Mouse (Mus musculus) neutrophil, adult 59 days (primary cell): ENCODE measurements around the gene Muc1. TPM values are rescaled to one million over a fixed set of nuclear protein-coding genes. Genes with fewer than 3 reads are reported as not detected.

Experiments used
- total RNA-seq, 2 experiments: library from RNA; stranded (reverse); gene quantifications; 1 replicate in 1 of 2; 2 replicates in 1 of 2; pipeline ENCODE4 v1.2.4; 2023

Muc1 gene
- not detected for total RNA-seq

DNA sequence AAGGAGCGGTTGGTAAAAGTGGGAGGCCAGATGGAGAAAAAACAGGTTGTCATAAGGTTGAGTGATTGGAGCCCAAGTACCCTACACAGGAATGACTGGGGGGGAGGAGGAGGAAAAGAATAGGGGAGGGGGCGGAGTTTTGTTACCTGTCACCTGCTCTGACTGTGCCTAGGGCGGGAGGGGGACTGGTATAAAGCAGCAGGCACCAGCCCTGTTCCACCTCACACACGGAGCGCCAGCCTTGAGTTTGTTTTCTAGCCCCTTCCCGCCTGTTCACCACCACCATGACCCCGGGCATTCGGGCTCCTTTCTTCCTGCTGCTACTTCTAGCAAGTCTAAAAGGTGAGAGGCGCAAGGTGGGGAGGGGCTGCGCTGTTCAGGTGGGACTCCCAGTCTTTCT is at the start of gene Muc1:
TSS of gene Muc1 (plus strand) at position 222 of the 400 bp plus-strand sequence.

DNA sequence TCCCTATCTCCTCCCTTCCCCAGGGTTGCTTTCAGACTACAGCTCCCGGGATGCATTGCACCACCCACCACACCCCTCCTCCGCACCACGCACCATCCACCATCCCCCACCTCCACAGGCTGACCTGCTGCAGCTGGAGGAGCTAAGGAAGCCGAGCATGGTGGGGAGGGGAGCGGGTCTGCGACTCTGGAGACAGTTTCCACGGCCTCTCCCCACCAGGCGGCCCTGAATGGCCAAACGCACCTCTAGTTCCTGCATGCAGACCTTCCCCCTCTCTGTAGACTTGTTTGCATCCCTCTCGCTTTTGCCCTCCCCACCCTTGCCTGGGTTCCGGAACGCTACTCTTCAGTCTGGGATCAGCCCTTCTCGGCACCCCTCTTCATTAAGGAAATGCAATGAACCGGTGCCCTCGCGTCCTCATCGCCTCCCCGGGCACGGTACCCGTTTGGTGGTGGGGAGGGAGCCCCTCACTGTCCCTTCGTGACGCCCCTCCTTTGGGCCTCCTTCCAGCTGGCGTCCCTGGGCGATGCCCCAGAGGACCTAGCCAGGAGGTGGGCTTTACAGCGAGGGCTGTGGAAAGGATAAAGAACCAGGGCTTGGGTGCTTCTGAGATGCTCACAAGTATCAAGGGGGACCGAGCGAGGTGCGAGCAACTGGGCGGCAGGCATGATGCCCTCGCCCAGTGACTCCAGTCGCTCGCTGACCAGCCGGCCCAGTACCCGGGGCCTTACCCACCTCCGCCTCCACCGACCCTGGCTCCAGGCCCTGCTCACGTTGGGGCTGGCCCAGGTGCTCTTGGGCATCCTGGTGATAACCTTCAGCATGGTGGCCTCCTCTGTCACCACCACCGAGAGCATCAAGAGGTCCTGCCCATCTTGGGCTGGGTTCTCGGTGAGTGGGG is 45.5 kb upstream of the Muc1 start, which contains the start of gene Fam189b:
TSS of gene Fam189b (plus strand) at position 86 of the 901 bp plus-strand sequence.

DNA sequence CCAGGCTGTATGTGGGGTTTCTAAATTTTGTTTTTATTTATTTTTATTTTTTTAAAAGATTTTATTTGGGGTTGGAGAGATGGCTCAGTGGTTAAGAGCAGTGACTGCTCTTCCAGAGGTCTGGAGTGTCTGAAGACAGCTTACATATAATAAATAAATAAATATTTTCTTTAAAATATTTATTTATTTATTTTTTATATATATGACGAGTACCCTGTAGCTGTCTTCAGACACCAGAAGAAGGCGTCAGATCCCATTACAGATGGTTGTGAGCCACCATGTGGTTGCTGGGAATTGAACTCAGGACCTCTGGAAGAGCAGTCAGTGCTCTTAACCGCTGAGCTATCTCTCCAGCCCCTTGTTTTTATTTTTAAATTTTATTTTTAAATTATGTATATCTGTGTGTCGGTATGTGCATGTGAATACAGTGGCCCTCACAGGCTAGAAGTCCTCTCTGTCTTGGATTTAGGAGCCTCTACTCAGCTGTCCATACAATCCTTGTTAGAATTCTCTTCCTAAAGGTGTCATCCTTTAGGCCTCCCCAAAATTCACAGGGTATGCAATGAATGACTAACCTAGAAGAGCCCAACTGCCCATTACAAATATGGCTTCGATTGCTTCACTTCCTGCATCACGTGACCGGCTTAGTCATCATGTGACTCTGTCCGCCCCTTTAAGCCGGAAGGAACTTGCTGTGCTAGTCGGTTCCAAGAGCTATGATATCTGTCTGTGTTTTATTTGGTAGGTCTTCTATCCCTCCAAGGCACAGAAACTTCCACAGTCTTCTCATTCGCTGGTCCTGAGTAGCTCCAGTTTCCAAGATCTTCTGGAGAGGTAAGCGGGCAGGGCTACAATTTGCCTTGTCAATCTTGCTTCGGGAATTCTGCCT is 26.4 kb upstream of the Muc1 start, which contains the start of gene Gba:
TSS of gene Gba (plus strand) at position 676 of the 889 bp plus-strand sequence.

DNA sequence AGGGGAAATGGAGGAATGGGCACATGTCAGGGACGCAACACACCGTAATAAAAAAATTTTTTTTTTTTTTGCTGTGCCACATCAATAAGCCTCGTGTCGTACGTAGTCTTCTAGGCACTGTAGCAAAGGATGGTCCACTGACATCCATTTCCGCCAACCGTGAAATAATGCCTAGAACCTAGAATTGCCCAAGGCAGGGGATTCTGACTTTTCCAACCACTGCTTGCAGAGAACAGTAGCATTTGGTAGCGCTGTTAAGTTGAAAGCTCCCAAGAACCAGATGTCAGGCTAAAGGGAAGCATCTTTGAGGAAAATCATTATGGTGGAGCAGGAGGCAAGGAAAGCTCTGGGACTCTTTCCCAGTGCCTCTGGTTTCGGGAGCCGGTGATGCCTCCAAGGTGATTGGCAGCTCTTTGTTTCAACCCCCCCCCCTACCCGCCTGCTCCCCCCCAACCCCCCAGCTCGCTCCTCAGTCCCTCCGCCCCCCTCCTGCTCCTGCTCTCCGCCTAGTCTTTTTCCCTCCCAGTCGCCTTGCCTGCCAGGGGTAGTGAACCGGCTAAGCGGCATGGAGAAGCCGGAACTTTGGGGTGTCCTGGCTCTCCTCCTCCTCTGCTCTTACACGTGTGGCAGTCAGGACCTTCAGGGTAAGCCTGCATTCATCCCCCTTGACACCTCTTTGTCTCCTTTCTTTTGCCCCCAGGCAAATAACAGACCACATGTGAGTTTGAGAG is 14.0 kb upstream of the Muc1 start, which contains the start of gene Thbs3:
TSS of gene Thbs3 (plus strand) at position 500 of the 731 bp plus-strand sequence.

DNA sequence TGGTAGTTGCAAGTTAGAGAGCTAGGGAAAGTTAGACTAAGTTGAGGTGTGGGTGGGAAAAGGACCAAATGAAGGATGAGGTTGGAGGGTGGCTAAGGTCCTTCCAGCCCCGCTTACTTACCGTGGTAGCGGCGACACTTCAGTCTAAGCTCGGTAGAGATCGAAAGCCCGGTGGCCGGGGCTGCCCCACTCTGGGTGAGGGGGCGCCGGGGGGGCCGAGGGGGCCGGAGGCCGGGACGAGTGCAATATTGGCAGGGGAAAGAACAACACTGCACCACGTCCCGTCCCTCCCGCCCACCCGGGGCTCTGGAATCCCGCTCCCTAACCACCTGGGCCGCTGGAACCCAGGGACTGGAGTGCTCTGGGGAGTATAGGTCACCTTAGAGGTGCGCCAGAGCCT is 2.0 kb upstream of the Muc1 start, which contains the start of gene Mtx1:
TSS of gene Mtx1 (minus strand) at position 189 of the 400 bp plus-strand sequence.

DNA sequence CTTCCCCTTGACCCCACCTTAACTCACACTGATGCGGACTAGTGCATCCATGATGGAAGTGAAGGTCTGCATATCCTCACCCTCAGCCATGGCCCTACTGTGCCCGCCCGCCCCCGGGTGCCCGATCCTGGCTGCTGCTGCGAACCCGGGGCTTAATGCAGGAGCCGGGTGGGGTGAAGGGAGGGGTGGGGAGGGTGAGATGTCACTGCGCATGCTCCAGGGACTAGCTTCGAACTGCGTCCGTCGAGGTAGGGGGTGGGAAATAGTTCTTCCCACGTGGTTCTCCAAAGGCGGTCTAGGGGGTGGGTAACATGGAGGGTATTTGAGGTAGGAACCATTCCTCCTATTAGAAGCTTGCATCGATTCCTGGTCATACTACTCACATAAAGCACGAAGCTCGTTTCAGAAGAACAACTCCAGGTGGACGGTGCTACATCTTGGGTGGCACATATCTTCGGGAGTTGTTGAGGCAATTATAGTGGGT is 16.9 kb downstream of the Muc1 start, which contains the start of gene Krtcap2:
TSS of gene Krtcap2 (plus strand) at position 279 of the 484 bp plus-strand sequence.

DNA sequence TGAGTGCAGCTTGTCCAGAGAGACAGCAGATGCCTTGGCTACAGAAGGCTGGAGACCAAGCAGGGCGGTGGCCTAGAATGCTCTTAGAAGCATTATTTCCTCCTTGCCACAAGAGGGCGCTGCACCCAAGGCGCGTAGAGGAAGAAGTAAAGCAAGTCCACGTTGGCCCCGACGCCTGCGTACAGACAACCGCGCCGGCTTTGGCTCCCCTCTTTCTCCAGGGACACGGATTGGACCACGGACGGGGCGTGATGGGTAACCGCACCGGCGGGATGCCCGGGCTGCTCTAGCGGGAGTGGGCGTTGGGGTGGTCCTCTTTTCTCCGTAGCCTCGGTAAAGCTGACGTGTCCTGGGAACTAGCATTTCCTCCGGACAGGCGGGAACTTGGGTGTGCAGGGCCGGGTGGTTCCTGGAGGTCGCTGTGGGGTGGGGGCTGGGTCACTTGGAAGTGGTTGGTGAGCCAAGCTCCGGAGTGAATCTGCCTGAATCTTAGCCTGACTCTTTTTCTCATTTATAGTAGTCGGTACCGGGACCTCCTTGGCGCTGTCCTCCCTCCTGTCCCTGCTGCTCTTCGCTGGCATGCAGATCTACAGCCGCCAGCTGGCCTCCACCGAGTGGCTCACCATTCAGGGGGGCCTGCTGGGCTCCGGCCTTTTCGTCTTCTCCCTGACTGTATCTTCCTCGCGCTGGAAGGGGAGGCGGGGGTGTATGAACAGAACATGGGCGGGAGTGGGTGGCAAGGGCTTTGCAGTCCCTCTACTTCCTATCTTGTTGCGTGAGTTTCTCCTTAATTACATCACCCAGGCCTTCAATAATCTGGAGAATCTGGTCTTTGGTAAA is 17.6 kb downstream of the Muc1 start, which contains the start of gene Trim46:
TSS of gene Trim46 (minus strand) at position 49 of the 840 bp plus-strand sequence.

DNA sequence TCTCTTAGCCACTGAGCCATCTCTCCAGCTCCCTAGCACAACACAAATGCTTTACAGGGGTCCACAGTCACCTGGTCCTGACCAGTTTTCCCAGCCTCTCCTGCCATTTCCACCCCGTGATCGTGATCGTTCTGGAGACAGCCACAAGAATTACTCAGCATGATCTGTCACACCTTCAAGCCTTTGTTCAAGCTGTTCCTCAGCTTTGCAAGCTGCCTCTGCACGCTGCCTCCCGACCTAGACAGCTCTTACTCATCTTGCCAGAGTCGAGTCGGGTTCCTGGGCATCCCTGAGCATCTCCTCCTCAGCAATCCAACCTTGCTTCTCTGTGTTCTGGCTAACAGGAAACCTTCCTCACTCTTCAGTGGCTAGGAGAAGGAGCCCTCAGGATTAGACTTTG is 30.2 kb downstream of the Muc1 start, which contains the start of gene Dpm3:
TSS of gene Dpm3 (plus strand) at position 283 of the 400 bp plus-strand sequence.

DNA sequence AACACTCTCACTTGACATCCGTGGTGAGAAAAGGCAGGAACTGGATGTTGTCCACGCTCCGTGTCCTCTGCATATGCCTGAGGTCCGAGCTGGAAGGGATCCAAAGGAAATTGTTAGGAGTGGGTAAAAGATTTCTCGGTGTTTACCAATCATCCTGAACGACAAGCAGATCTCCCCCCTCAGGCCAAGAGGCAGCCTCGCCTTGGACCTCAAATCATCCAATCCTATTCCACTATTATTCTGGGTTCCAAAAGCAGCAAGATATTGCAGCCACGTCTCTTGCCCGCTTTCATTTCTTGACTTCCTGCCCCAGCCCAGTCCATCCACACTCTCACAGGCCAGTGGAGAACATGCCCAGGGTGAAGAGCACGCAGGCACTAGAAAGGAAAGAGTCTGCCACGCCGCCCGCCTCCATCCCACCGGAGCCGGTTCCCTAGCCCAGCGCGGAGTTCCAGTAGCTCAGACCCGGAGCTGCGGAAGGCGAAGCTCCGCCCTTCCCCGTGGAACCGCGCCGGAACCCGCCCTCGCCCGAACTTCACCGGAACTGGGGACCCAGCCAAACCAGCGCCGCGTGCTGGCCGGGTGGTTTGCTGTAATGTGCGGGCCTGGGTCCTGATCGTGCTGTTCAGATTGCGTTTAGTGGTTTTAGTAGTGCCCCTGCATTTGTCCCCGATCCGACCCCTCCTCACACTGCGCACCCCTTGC is 41.3 kb downstream of the Muc1 start, which contains the start of gene Slc50a1:
TSS of gene Slc50a1 (minus strand) at position 520 of the 705 bp plus-strand sequence.

DNA sequence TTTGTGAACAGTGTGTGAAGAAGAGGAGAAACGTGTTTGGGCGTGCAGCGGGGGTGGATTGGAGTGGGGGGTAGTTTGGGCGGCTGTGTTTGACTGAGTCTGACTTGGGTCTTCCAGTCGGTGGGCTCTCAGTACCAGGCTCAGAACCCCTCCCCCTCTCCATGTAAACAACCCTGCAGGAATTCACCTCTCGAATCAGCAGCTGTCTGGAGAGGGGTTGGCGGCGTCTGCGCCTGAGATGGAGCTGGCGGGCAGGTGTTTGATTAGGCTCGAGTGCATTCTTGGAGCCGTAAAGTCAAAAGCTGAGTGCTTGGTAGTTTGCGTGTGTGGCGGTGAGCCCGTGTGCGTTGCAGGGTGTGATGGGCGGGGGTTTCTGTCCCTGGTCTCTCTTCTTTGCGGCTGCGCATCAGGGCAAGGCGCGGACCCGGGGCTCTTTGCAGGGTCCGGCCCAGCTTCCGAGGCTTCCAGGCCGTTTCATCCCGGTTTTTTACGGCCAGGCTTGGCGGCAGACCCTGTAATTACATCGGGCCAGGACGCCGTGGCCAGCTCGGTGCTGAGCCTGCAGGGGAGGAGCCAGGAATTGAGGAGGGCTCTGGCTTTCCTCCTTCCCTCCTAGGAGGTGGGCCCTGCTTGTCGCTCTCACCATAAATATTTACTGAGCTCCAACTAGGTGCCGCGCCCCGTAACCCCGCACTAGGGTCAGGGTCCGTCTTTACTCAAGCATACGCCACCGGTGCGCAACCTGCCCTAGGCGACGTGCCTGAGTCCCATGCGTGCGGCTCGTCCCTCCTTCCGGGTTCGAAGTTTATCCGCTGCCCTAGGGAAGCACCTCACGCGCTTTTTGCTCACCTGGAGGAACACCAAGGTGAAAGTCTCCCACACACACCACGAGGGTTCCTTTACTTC is 52.0 kb downstream of the Muc1 start, which contains the start of gene Efna1:
TSS of gene Efna1 (minus strand) at position 537 of the 906 bp plus-strand sequence.

Other genes with a start within 250 kb of the Muc1 start
- 10 to 100 TPM; 18.7 to 23.5 TPM for gene Rusc1, start 135.7 kb upstream of the Muc1 start, total RNA-seq
- not detected for gene Gm43738, start 128.0 kb upstream of the Muc1 start, total RNA-seq
- gene Fdps, start 127.1 kb upstream of the Muc1 start, total RNA-seq: 10 to 100 TPM; 27.4 to 34.5 TPM
- 10 to 100 TPM in 1 of 2 experiments, 1 to 10 TPM in 1; 5.7 to 15.2 TPM for gene Pklr, start 92.9 kb upstream of the Muc1 start, total RNA-seq
- not detected for gene Hcn3, start 68.9 kb upstream of the Muc1 start, total RNA-seq
- 10 to 100 TPM; 46.4 to 68.4 TPM for gene Clk2, start 64.3 kb upstream of the Muc1 start, total RNA-seq
- 10 to 100 TPM; 43.8 to 48.0 TPM for gene Scamp3, start 51.6 kb upstream of the Muc1 start, total RNA-seq
- 1 to 10 TPM; 6.2 to 8.9 TPM for gene Fam189b, start 45.9 kb upstream of the Muc1 start, total RNA-seq
- 10 to 100 TPM; 62.4 to 71.4 TPM for gene Gba, start 26.1 kb upstream of the Muc1 start, total RNA-seq
- 1 to 10 TPM in 1 of 2 experiments, under 1 TPM in 1; 0.38 to 1.1 TPM for gene Thbs3, start 13.9 kb upstream of the Muc1 start, total RNA-seq
- 10 to 100 TPM; 51.2 to 53.3 TPM for gene Mtx1, start 2.0 kb upstream of the Muc1 start, total RNA-seq
- gene Krtcap2, start 16.9 kb downstream of the Muc1 start, total RNA-seq: 10 to 100 TPM; 58.9 to 75.6 TPM
- gene Trim46, start 17.3 kb downstream of the Muc1 start, total RNA-seq: under 1 TPM; 0.53 to 0.69 TPM
- 10 to 100 TPM; 35.3 to 45.6 TPM for gene Dpm3, start 30.3 kb downstream of the Muc1 start, total RNA-seq
- 10 to 100 TPM; 18.8 to 21.5 TPM for gene Slc50a1, start 41.5 kb downstream of the Muc1 start, total RNA-seq
- not detected for gene Efna1, start 52.1 kb downstream of the Muc1 start, total RNA-seq
- not detected for gene Efna3, start 93.9 kb downstream of the Muc1 start, total RNA-seq
- not detected for gene Efna4, start 109.0 kb downstream of the Muc1 start, total RNA-seq
- 100 to 1,000 TPM; 120 to 129 TPM for gene Adam15, start 120.9 kb downstream of the Muc1 start, total RNA-seq
- not detected for gene Dcst2, start 132.9 kb downstream of the Muc1 start, total RNA-seq
- not detected for gene Dcst1, start 136.2 kb downstream of the Muc1 start, total RNA-seq
- 100 to 1,000 TPM; 134 to 142 TPM for gene Zbtb7b, start 165.7 kb downstream of the Muc1 start, total RNA-seq
- under 1 TPM in 1 of 2 experiments, not detected in 1; 0.87 TPM for gene Lenep, start 173.7 kb downstream of the Muc1 start, total RNA-seq
- gene Flad1, start 182.8 kb downstream of the Muc1 start, total RNA-seq: 10 to 100 TPM; 14.4 to 16.8 TPM
- gene Cks1b, start 189.3 kb downstream of the Muc1 start, total RNA-seq: 10 to 100 TPM; 42.6 to 51.9 TPM
- gene Shc1, start 189.4 kb downstream of the Muc1 start, total RNA-seq: 100 to 1,000 TPM; 104 to 111 TPM
- gene Pygo2, start 201.2 kb downstream of the Muc1 start, total RNA-seq: 10 to 100 TPM; 37.1 to 39.3 TPM
- gene Pbxip1, start 207.6 kb downstream of the Muc1 start, total RNA-seq: 100 to 1,000 TPM; 149 to 151 TPM
- 1 to 10 TPM; 6.7 to 9.7 TPM for gene Pmvk, start 225.5 kb downstream of the Muc1 start, total RNA-seq